Mouse (Mus musculus) cerebellum, adult 2 months (tissue): ENCODE measurements around the gene Klb.

Experiments used
- CTCF ChIP-seq: fragments of 200-500 bp; IDR thresholded peaks from 2 replicates; pipeline ENCODE4 v1.5.1; 2011; ENCODE audit warnings: low read depth, mild to moderate bottlenecking, control low read depth, low read length, moderate library complexity, borderline replicate concordance; ENCODE audit not compliant: insufficient read depth
- POLR2A ChIP-seq: fragments of 200-500 bp; IDR thresholded peaks from 2 replicates; pipeline ENCODE4 v1.6.1; 2011; ENCODE audit warnings: low read length, control low read depth, borderline replicate concordance; ENCODE audit not compliant: insufficient read depth

GRCm38 (mm10) chr5:65319176-65319575 is 28.9 kb upstream of the Klb start:
- TF ChIP-seq CTCF: no peak
- no peak for TF ChIP-seq POLR2A
